Mouse (Mus musculus): ENCODE data around the gene Fcrl6. TPM values are rescaled to one million over a fixed set of nuclear protein-coding genes. Genes with fewer than 3 reads are reported as not detected.

Fcrl6 gene
- polyA plus RNA-seq, 1 experiment: not detected

DNA sequence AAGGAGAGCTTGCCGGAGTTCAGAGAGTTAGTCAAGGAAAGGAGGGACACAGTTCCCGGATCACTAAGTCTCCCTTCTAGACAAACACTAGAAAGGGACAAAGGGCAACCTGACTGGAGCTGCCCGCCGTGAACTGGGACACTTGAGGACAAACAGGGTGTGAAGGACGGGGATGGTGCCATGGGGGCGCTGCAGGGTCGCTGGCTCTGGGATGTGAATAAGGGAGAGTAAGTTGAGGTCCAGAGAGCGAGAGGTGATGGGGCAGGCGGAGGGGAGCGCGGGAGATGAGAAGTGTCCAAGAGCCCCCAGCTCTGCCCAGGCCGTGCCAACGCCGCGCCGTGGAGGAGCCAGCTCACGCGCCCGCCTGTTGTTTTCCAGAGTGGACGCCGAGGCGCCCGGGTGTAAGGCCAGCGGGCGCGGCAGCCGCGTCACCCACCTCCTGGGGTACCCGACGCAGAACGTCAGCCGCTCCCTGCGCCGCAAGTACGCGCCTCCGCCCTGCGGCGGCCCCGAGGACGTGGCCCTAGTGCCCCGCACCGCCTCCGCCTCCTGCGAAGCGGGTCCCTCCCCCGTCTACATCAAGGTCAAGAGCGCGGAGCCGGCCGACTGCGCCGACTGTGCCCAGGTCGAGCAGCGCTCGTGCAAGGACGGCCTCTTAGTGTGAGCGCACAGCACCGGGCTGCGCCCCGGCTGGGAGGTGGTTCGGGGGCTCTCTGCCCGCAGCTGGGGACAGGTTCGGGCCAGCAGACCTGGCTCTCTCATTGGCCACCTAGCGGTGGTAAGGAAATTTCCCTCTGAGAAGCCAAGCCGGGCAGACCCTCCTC is 39.5 kb downstream of the Fcrl6 start:
- Histone ChIP-seq H3K4me1 (ENCODE audit: control insufficient read depth) (no peaks in the 10 kb centered on the region), H3K9me3 (ENCODE audit: control insufficient read depth, low read length) (no peaks in the 10 kb centered on the region), H3K27me3 (ENCODE audit: control insufficient read depth) (peaks cover 61% of the 10 kb centered on the region), H3K36me3 (ENCODE audit: control insufficient read depth) (no peaks in the 10 kb centered on the region), H3K4me3 (replicated peaks) (peak overlapping the region; percentile 35)
- TF ChIP-seq GATA1 (IDR thresholded peaks at IDR 0.05; ENCODE audit: low read length): no peak

DNA sequence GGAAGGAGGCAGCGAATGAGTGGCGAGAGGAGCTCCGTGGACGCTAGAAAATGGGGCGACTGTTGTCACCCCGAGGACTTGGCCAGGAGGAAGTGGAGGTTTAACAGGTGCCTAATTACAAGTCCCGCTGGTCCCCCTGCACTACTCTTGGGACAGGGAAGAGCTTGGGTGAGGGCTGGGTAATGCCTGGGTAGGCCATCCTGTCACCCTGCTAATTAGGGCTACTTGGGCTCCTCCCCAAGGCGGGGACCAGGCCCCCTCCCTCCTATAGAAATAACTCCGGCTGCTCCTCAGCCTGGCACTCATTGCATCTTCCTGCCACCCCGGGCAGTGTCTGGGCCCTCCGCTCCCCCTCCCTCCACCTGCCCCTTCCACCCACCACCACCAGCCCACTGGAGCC is 46.7 kb downstream of the Fcrl6 start, which contains the start of gene Vsig8:
TSS of gene Vsig8 (plus strand) at position 301 of the 400 bp plus-strand sequence.
- Histone ChIP-seq H3K27me3 (ENCODE audit: control insufficient read depth) (peaks cover 18% of the 10 kb centered on the region), H3K9me3 (ENCODE audit: control insufficient read depth, low read length) (no peaks in the 10 kb centered on the region), H3K4me3 (replicated peaks) (no peak within 1 kb of the TSS), H3K36me3 (ENCODE audit: control insufficient read depth) (no peaks in the 10 kb centered on the region), H3K4me1 (ENCODE audit: control insufficient read depth) (no peaks in the 10 kb centered on the region)
- TF ChIP-seq GATA1 (IDR thresholded peaks at IDR 0.05; ENCODE audit: low read length) (no peak), TAL1 (IDR thresholded peaks at IDR 0.05; ENCODE audit: low read length) (no peak)

DNA sequence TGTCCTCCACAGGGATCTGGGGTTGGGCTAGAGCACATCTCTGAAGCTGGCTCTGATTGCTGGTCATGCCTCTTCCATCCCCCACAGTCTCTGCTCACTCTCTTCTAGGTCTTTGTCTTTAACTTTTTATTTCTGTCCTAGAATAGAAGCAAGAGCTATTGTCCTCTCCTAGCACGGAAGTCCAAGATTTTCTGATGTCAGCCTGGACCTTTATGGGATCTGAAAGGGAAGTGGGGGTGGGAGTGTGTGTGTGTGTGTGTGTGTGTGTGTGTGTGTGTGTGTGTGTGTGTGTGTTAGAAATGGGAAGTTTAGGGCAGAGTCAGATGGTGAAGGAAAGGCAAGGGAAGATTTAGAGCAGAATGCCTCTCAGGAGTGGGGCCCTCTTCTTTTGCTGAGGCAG is 49.7 kb downstream of the Fcrl6 start:
- no peak overlapping the region for H3K4me3 ChIP-seq (replicated peaks)
- H3K27me3 ChIP-seq (ENCODE audit: control insufficient read depth): peaks cover 20% of the 10 kb centered on the region
- H3K36me3 ChIP-seq (ENCODE audit: control insufficient read depth): no peaks in the 10 kb centered on the region
- no peaks in the 10 kb centered on the region for H3K9me3 ChIP-seq (ENCODE audit: control insufficient read depth, low read length)
- H3K4me1 ChIP-seq (ENCODE audit: control insufficient read depth): no peaks in the 10 kb centered on the region
- TF ChIP-seq TAL1 (IDR thresholded peaks at IDR 0.05; ENCODE audit: low read length) (no peak), GATA1 (IDR thresholded peaks at IDR 0.05; ENCODE audit: low read length) (no peak)

DNA sequence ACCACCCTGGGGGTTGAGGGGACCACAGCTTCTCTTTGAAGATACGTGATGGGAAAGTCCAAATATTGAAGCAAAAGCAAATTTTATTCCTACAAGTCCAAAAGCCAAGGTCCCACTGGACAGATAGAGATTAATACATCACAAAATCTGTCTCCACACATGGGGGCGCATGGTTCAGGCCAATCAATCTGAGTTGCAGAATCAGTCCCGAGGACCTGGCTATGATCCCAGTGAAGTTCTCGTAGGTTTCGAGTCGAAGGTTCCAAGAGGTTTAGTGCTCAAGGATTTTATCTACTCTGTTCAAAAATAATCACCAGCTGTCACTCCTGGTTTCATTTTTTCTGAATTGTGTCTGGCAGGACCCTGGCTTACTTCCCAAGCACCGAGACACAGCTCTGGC is 51.3 kb downstream of the Fcrl6 start:
- no peak for TF ChIP-seq TAL1 (IDR thresholded peaks at IDR 0.05; ENCODE audit: low read length)
- no peak for TF ChIP-seq GATA1 (IDR thresholded peaks at IDR 0.05; ENCODE audit: low read length)
- peaks cover 20% of the 10 kb centered on the region for H3K27me3 ChIP-seq (ENCODE audit: control insufficient read depth)
- H3K4me1 ChIP-seq (ENCODE audit: control insufficient read depth): no peaks in the 10 kb centered on the region
- H3K9me3 ChIP-seq (ENCODE audit: control insufficient read depth, low read length): no peaks in the 10 kb centered on the region
- no peak overlapping the region for H3K4me3 ChIP-seq (replicated peaks)
- H3K36me3 ChIP-seq (ENCODE audit: control insufficient read depth): no peaks in the 10 kb centered on the region

DNA sequence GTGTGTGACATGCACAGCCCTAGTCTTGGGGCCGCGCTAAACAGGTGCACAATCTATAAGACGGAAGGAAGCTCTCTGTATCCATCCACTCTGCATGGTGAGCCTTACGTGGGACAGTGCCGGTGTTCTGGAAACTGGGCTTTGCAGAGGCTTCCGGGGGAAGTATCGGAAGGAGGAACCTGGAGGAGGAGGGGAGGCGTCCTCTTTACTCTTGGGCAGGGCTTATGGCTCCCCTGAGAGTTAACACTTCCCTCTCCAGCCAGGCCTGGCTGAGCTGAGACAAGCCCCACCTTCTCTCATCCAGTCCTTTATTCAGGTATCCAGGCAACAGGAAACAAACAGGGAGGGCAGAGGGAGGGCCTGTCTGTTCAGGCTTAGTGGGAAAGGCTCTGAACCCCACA is 51.8 kb downstream of the Fcrl6 start:
- H3K27me3 ChIP-seq (ENCODE audit: control insufficient read depth): peaks cover 20% of the 10 kb centered on the region

DNA sequence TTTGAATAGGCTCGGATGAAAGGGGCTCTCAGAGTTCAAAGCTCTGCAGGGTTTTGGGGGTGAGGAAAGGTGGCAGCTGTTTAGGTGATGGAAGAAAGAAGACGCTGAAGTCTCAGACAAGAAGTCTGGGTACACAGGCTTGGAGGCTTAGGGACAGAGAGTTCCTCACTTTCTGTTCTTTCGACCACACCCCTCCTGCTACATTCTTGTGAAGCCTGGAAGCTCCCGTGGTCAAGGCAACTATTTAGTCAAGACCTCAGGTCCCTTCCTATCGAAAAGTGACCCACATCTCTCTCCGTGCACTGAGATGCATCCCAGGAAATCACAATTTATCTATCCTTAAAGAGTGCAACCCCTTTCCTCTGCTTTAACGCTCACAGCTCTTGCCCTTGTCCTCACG is 52.6 kb downstream of the Fcrl6 start:
- no peak for TF ChIP-seq GATA1 (IDR thresholded peaks at IDR 0.05; ENCODE audit: low read length)
- no peak for TF ChIP-seq TAL1 (IDR thresholded peaks at IDR 0.05; ENCODE audit: low read length)
- H3K27me3 ChIP-seq (ENCODE audit: control insufficient read depth): peaks cover 20% of the 10 kb centered on the region
- H3K4me1 ChIP-seq (ENCODE audit: control insufficient read depth): no peaks in the 10 kb centered on the region
- no peaks in the 10 kb centered on the region for H3K9me3 ChIP-seq (ENCODE audit: control insufficient read depth, low read length)
- no peaks in the 10 kb centered on the region for H3K36me3 ChIP-seq (ENCODE audit: control insufficient read depth)
- H3K4me3 ChIP-seq (replicated peaks): no peak overlapping the region

More for the DNA sequence above, 51.8 kb downstream of the Fcrl6 start:
- no peak overlapping the region for H3K4me3 ChIP-seq (replicated peaks)
- no peaks in the 10 kb centered on the region for H3K9me3 ChIP-seq (ENCODE audit: control insufficient read depth, low read length)
- H3K36me3 ChIP-seq (ENCODE audit: control insufficient read depth): no peaks in the 10 kb centered on the region
- no peak for TF ChIP-seq TAL1 (IDR thresholded peaks at IDR 0.05; ENCODE audit: low read length)
- no peak for TF ChIP-seq GATA1 (IDR thresholded peaks at IDR 0.05; ENCODE audit: low read length)
- H3K4me1 ChIP-seq (ENCODE audit: control insufficient read depth): no peaks in the 10 kb centered on the region

DNA sequence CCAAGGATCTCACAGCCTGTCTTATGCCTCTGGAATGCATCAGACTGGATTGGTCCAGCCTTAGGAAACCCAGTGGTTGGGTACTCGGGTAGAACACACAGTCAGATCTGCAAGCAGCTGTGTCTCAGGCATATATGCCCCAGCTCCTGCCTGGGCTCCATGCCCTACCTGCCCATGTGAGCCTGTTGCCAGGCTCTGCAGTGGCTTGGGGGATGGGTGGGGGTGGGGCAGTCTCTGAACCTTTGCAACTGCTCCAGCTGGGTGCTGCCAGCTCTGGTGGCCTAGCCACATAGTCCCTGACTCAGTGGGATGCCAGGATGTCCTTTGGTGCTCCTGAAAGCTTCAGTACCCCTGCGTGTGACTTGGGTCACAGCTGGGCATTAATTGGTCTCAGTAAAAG is 53.0 kb downstream of the Fcrl6 start:
- Histone ChIP-seq H3K27me3 (ENCODE audit: control insufficient read depth) (peaks cover 20% of the 10 kb centered on the region), H3K4me3 (replicated peaks) (no peak overlapping the region)

DNA sequence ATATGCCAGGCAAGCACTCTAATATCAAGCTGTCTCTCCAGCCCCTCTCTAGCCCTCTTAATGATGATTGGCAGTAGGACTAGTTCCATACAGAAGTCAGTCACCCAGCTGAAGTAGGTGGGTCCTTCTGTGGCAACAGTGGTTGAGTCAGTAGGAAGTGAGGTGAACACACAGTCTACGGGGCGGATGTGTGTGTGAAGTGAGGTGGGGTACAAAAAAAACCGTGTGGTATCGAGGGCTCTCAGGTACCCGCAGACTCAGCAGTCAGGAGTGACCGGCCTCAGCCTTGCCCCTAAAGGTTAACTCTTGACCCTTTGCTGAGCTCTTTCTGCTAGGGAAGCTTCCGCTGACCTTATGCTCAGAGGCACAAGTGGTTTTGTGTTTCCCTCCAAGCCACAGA is 53.9 kb downstream of the Fcrl6 start:
- no peaks in the 10 kb centered on the region for H3K9me3 ChIP-seq (ENCODE audit: control insufficient read depth, low read length)
- H3K27me3 ChIP-seq (ENCODE audit: control insufficient read depth): peaks cover 20% of the 10 kb centered on the region
- H3K4me3 ChIP-seq (replicated peaks): no peak overlapping the region
- H3K4me1 ChIP-seq (ENCODE audit: control insufficient read depth): no peaks in the 10 kb centered on the region
- H3K36me3 ChIP-seq (ENCODE audit: control insufficient read depth): no peaks in the 10 kb centered on the region
- TF ChIP-seq TAL1 (IDR thresholded peaks at IDR 0.05; ENCODE audit: low read length) (no peak), GATA1 (IDR thresholded peaks at IDR 0.05; ENCODE audit: low read length) (no peak)

More for the DNA sequence above, 53.0 kb downstream of the Fcrl6 start:
- TF ChIP-seq GATA1 (IDR thresholded peaks at IDR 0.05; ENCODE audit: low read length): no peak
- TF ChIP-seq TAL1 (IDR thresholded peaks at IDR 0.05; ENCODE audit: low read length): no peak
- no peaks in the 10 kb centered on the region for H3K4me1 ChIP-seq (ENCODE audit: control insufficient read depth)
- H3K9me3 ChIP-seq (ENCODE audit: control insufficient read depth, low read length): no peaks in the 10 kb centered on the region
- H3K36me3 ChIP-seq (ENCODE audit: control insufficient read depth): no peaks in the 10 kb centered on the region

Other genes with a start within 250 kb of the Fcrl6 start
- 0.10 and 0.15 TPM in 2 replicates for gene Pigm, start 226.0 kb downstream of the Fcrl6 start, polyA plus RNA-seq (2012)
- not detected in 2 replicates for gene Slamf9, start 127.2 kb downstream of the Fcrl6 start, polyA plus RNA-seq (2012)
- not detected in 2 replicates for gene Igsf9, start 120.8 kb downstream of the Fcrl6 start, polyA plus RNA-seq (2012)
- 2.6 and 2.9 TPM in 2 replicates for gene Tagln2, start 102.5 kb downstream of the Fcrl6 start, polyA plus RNA-seq (2012)
- gene Cfap45, start 81.8 kb downstream of the Fcrl6 start, polyA plus RNA-seq (2012): 0.02 TPM in 1 of 2 replicates, not detected in the other
- not detected in 2 replicates for gene Vsig8, start 46.6 kb downstream of the Fcrl6 start, polyA plus RNA-seq (2012)
- not detected in 2 replicates for gene Slamf8, start 12.0 kb downstream of the Fcrl6 start, polyA plus RNA-seq (2012)
- 0.04 TPM in 1 of 2 replicates, not detected in the other for gene Dusp23, start 30.4 kb upstream of the Fcrl6 start, polyA plus RNA-seq (2012)
- gene Crp, start 95.5 kb upstream of the Fcrl6 start, polyA plus RNA-seq (2012): not detected in 2 replicates

All from erythroblast, embryonic 14.5 days (primary cell).